Mouse (Mus musculus): ENCODE results near the gene C1ra. TPM values are rescaled to one million over a fixed set of nuclear protein-coding genes. Genes with fewer than 3 reads are reported as not detected.
"Not testable (repeated sequence)": the region's sequence is repeated elsewhere in the genome, so short reads cannot be mapped to it uniquely, and the experiment has no call there.

The C1ra gene
- 1.4 TPM in 1 of 3 replicates, not detected in the others for total RNA-seq (2017)

GRCm38 (mm10) chr6:124512355-124512836 lies at the start of gene C1ra:
TSS of gene C1ra (plus strand) at chr6:124512405.
- 0 out of 2 replicates have a peak, but pooled peaks have one; percentile 37 for ATAC-seq (replicated peaks; ENCODE audit: insufficient number of reproducible peaks, low FRiP score, low TSS enrichment, poor library complexity, severe bottlenecking)

DNA sequence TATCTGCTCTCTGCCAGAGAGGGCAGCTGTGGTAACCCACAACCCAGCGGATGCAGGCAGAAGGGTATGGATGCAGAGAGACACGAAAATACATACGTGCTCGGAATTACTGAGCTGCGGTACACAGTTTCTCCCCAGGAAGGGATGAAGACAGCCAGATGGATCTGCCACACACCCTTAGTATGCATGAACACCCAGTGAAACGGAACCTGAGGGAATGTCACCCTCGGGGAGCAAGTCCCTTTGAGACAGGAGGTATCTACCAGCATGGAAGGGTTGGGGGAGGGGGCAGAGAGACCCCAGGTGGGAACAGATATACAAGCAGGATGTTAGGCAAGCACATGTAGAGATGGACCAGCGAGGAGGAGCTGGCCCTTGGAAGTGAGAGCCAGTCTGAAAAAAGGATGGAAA lies 48.3 kb upstream of the C1ra start:
- no peak for ATAC-seq (replicated peaks; ENCODE audit: insufficient number of reproducible peaks, low FRiP score, low TSS enrichment, poor library complexity, severe bottlenecking)

DNA sequence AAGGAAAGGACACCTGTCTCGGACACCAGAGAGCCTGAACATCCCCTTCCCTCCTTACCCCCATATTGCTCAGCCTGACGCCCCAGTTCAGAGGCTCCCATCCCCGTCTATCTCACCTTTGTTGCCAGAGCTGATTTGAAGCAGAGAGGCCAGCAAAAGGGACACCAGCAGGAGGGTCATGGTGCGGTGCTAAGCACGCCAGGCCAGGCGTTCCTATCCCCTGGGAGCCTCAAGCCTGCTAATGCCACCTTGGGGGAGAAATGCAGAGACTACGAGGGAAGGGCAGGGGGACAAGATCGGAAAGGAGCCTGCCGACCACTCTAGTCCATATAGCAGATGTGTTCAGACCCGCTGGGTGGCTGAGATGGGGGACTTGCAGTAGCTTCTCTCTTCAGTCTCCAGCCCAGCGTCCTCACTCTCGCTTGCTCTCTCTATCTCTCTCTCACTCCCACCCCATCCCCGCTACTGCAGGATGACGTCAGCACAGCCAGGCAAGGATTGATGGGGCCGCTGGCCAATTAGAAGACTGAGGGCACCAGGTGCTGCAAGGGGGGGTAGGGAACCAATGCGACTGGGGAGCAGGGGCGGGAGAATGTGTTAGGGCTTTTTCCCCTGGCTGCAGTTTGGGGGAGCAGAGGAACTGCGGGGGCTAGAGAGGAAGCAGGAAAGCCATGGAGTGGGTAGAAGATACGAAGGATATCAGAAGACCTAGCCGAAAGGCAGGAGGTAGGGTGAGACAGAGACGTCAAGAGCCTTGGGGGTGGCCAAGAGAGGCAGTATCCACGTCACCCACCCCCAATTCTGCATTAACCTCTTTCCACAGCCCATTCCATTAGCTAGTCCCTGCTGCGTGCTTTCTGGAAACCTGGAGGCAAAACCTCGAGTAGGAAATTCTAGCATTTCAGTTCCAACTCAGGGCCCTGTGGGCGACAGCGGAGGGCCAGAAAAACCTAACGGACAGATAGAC lies 47.6 kb upstream of the C1ra start, which contains the start of gene Clstn3:
Gene Clstn3, minus strand, starts transcription at position 490 of the 967 bp plus-strand sequence.
- ATAC-seq (replicated peaks; ENCODE audit: insufficient number of reproducible peaks, low FRiP score, low TSS enrichment, poor library complexity, severe bottlenecking): no peak

- no peak for ATAC-seq (replicated peaks; ENCODE audit: insufficient number of reproducible peaks, low FRiP score, low TSS enrichment, poor library complexity, severe bottlenecking)
Observed at GRCm38 (mm10) chr6:124465299-124465698, 46.9 kb upstream of the C1ra start.

DNA sequence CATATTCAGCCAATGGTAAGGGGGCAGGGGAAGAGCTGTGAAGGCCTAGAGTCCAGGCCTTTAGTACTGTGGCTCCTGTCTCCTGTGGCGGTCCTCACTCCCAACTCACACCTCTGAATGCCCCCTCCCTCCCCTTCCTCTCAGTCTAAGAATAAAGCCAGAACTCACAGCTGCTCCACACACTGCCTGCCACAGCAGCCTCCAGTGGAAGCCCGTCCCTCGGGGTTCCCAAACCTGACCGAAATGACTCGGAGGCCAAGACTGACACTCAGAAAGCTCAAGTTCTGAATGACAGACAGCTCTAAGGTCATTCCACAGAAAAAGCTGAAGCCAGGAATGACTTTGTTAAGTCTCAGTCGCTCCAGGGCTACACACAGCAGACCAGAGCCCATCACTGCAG lies 46.5 kb upstream of the C1ra start:
- no peak for ATAC-seq (replicated peaks; ENCODE audit: insufficient number of reproducible peaks, low FRiP score, low TSS enrichment, poor library complexity, severe bottlenecking)

DNA sequence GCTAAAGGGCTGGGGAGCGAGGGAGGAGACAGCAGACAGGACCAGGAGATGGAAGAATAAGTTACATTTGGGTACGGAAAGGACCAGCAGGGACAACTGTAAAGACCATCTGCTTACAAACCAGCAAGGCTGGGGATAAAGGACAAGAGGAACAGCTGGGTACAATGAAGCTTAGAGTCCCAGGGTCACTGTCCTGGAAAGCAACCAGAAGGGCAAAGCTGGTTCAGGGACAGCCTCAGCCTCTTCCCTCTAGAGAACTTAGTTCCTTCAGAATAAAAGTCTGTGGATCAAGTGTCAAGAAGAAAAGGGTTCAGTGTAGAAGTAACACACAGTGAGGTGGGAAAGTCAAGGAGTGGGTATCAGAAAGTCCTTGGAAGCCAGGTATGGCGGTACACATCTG lies 41.1 kb upstream of the C1ra start:
- ATAC-seq (replicated peaks; ENCODE audit: insufficient number of reproducible peaks, low FRiP score, low TSS enrichment, poor library complexity, severe bottlenecking): no peak

- ATAC-seq (replicated peaks; ENCODE audit: insufficient number of reproducible peaks, low FRiP score, low TSS enrichment, poor library complexity, severe bottlenecking): not testable (repeated sequence)
Observed at GRCm38 (mm10) chr6:124471783-124472638, 40.2 kb upstream of the C1ra start.

- ATAC-seq (replicated peaks; ENCODE audit: insufficient number of reproducible peaks, low FRiP score, low TSS enrichment, poor library complexity, severe bottlenecking): 0 out of 2 replicates have a peak, but pooled peaks have one; percentile 47
Observed at GRCm38 (mm10) chr6:124472801-124473200, 39.4 kb upstream of the C1ra start.

DNA sequence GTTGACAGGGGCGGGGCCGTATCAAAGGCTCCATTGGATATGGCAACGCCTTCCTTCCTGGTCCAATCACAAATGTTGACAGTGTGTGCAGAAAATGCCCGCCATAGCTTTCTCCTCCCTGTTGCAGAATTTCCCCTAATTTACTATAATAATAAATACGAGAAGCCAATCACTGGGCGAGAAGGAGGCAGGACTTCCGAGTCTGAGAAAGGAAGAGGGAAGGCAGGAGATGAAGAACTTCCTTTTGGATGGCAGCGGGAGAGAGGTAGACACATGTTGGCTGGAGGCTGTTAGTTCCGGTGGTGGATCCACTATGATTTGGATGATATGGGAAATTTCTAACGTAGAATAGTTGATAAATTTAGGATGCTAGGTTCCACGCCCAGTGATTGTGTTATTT lies 37.6 kb upstream of the C1ra start:
- no peak for ATAC-seq (replicated peaks; ENCODE audit: insufficient number of reproducible peaks, low FRiP score, low TSS enrichment, poor library complexity, severe bottlenecking)

DNA sequence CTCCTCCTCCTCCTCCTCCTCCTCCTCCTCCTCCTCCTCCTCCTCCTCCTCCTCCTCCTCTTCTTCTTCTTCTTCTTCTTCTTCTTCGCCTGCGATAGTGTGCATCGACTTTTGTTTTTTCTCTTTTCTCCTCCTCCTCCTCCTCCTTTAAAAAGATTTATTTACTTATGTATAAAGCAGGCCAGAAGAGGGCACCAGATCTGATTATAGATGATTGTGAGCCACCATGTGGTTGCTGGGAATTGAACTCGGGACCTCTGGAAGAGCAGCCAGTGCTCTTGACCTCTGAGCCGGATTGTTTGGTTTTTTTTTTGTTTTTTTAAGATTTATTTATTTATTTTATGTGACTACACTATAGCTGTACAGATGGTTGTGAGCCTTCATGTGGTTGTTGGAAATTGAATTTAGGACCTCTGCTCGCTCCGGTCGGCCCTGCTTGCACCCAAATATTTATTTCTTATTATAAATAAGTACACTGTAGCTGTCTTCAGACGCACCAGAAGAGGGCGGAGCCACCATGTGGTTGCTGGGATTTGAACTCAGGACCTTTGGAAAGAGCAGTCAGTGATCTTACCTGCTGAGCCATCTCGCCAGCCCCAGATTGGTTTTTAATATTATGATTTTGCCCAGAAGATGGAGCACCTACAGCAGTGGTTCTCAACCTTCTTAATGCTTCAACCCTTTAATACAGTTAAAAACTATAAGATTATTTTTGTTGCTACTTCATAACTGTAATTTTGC lies 36.7 kb upstream of the C1ra start:
- ATAC-seq (replicated peaks; ENCODE audit: insufficient number of reproducible peaks, low FRiP score, low TSS enrichment, poor library complexity, severe bottlenecking): not testable (repeated sequence)

DNA sequence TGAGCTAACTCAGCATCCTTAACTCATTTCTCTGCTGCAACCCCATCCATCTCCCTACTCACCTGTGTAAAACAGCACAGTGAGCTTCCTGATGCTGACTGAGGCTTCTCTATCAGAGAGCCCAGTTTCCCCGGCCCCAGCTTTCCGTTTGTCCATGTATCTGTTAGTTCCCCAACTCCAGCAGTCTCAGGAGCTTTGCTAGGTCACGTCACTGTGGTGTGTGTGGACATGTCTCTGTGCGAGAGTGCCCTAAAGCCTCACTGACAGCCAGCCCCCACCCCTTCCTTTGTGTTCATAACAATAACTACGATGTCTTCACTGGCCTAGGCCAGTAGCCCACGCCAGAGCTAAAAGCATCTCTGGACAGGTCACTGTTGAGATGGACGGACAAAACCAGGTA lies 36.0 kb upstream of the C1ra start:
- ATAC-seq (replicated peaks; ENCODE audit: insufficient number of reproducible peaks, low FRiP score, low TSS enrichment, poor library complexity, severe bottlenecking): no peak

- no peak for ATAC-seq (replicated peaks; ENCODE audit: insufficient number of reproducible peaks, low FRiP score, low TSS enrichment, poor library complexity, severe bottlenecking)
Observed at GRCm38 (mm10) chr6:124476796-124477195, 35.4 kb upstream of the C1ra start.

GRCm38 (mm10) chr6:124477221-124477655 lies 35.0 kb upstream of the C1ra start:
- no peak for ATAC-seq (replicated peaks; ENCODE audit: insufficient number of reproducible peaks, low FRiP score, low TSS enrichment, poor library complexity, severe bottlenecking)

- peak; percentile 25; the same call in 1 of the 2 replicates for ATAC-seq (replicated peaks; ENCODE audit: insufficient number of reproducible peaks, low FRiP score, low TSS enrichment, poor library complexity, severe bottlenecking)
Observed at GRCm38 (mm10) chr6:124477922-124478651, 34.1 kb upstream of the C1ra start.

DNA sequence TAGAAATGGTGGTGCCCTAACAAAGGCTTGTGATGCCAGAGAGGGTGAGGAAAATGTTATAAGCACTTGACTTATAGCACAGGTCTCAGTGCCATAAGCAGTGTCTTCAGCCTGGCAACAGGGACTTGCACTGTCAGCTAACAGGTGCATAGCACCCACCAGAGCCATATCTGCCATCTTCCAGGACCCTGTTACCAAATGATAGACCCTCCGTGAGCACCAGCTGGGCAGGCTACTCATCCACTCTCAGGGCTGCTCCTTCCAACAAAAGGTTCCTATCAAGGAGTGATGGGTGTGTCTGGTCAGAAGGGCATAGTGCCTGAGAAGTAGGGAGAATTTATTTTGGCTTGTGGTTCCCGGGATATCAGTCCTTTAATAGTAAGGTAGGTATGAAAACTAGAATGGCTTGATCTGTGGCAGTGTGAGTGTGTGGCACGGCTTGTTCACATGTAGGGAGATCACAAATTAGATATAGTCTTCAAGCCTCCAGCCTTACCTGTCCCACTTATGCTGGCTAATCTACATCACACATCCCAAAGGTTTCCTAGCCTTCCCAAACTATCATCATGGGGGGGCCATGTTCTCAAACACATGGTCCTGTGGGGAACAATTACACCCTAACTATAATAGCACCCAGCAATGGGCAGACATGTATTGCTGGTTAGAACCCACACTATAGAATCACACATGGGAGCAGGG lies 33.2 kb upstream of the C1ra start:
- ATAC-seq (replicated peaks; ENCODE audit: insufficient number of reproducible peaks, low FRiP score, low TSS enrichment, poor library complexity, severe bottlenecking): no peak

DNA sequence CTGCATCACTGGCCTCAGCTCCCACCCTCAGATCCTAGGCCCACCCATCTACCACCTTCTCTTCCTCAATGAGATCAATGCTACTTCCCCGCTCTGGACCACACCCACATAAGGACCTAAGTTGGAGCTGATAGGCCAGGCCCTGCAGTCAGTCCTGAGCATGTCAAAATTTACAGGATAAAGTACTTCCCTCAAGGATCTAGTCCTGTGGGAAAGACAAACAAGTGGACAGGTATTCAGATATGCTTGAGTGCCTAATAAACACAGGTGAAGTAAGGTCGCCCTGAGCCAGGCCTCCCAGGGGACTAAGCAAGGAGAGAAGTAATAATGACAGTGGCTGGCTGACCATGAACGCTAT lies 32.7 kb upstream of the C1ra start:
- ATAC-seq (replicated peaks; ENCODE audit: insufficient number of reproducible peaks, low FRiP score, low TSS enrichment, poor library complexity, severe bottlenecking): no peak

- ATAC-seq (replicated peaks; ENCODE audit: insufficient number of reproducible peaks, low FRiP score, low TSS enrichment, poor library complexity, severe bottlenecking): no peak
Observed at GRCm38 (mm10) chr6:124480295-124480694, 31.9 kb upstream of the C1ra start.

Measured in monocyte, adult 5-6 weeks (primary cell).